Mouse (Mus musculus) midbrain, embryonic 12.5 days (tissue): Measurements from ENCODE around the gene Vmn1r119. TPM values are rescaled to one million over a fixed set of nuclear protein-coding genes. Genes with fewer than 3 reads are reported as not detected.
"Not testable (repeated sequence)": the region's sequence is repeated elsewhere in the genome, so short reads cannot be mapped to it uniquely, and the experiment has no call there.

ENCODE experiments used
- ATAC-seq: fragments of 200-750 bp; cut with Nextera tagmentation; 2 replicates; pipeline ENCODE4 v1.8.0; 2017; ENCODE audit warnings: low read depth, moderate TSS enrichment, moderate library complexity; ENCODE audit not compliant: low FRiP score
- H3K27ac ChIP-seq: fragments of 300-500 bp; sonication (generic); replicated peaks from 2 replicates; pipeline ENCODE4 v1.5.1; 2016; ENCODE audit warnings: mild to moderate bottlenecking
- H3K27me3 ChIP-seq: fragments of 300-500 bp; sonication (generic); 2 replicates; pipeline ENCODE4 v1.6.1; 2016; ENCODE audit warnings: mild to moderate bottlenecking
- H3K36me3 ChIP-seq: fragments of 300-500 bp; sonication (generic); 2 replicates; pipeline ENCODE4 v1.6.1; 2016
- H3K4me1 ChIP-seq: fragments of 300-500 bp; sonication (generic); 2 replicates; pipeline ENCODE4 v1.6.1; 2016
- H3K4me2 ChIP-seq: fragments of 300-500 bp; sonication (generic); replicated peaks from 2 replicates; pipeline ENCODE4 v1.6.1; 2016; ENCODE audit warnings: mild to moderate bottlenecking, moderate library complexity
- H3K4me3 ChIP-seq: fragments of 300-500 bp; sonication (generic); 2 replicates; pipeline ENCODE4 v1.5.1; 2016; ENCODE audit warnings: mild to moderate bottlenecking
- H3K9ac ChIP-seq: fragments of 300-500 bp; sonication (generic); replicated peaks from 2 replicates; pipeline ENCODE4 v1.6.1; 2016; ENCODE audit warnings: mild to moderate bottlenecking, moderate library complexity
- H3K9me3 ChIP-seq: fragments of 300-500 bp; sonication (generic); 2 replicates; pipeline ENCODE4 v1.6.1; 2016; ENCODE audit warnings: mild to moderate bottlenecking
- WGBS: fragments of 180-500 bp; shearing (Covaris S2); methylation state at CpG from one replicate; pipeline ENCODE4 v1.1.7; 2016; 5-methylcytosine and 5-hydroxymethylcytosine counted together
- polyA plus RNA-seq: library from polyadenylated mRNA; unstranded; fragments of >200 nt; fragmentation: Nextera tagmentation; extraction: Ambion mirVana; gene quantifications from 2 replicates; pipeline ENCODE4 v1.2.1, GENCODE M21; 2016

Gene Vmn1r119
- polyA plus RNA-seq: not detected in 2 replicates

- not testable (repeated sequence) for H3K27ac ChIP-seq, H3K36me3 ChIP-seq, H3K4me3 ChIP-seq, H3K9ac ChIP-seq, H3K9me3 ChIP-seq, H3K27me3 ChIP-seq, H3K4me2 ChIP-seq, H3K4me1 ChIP-seq, ATAC-seq
- no CpG with 5 or more reads among the region's 2 CpGs for WGBS
These were observed at the start of gene Vmn1r119 for GRCm38 (mm10) chr7:21012355-21012754. TSS of gene Vmn1r119 (minus strand) at chr7:21012455.

GRCm38 (mm10) chr7:21053684-21054083 lies 41.4 kb upstream of the Vmn1r119 start, which contains the start of gene Vmn1r120:
TSS of gene Vmn1r120 (minus strand) at chr7:21053784.
- H3K36me3 ChIP-seq, H3K9me3 ChIP-seq, H3K4me1 ChIP-seq, H3K4me3 ChIP-seq, ATAC-seq, H3K27me3 ChIP-seq, H3K27ac ChIP-seq, H3K9ac ChIP-seq, H3K4me2 ChIP-seq: not testable (repeated sequence)
- 93% methylated on average over 1 of the region's 1 CpGs for WGBS

Other genes starting within 250 kb of the Vmn1r119 start
- gene Vmn1r112, start 241.3 kb downstream of the Vmn1r119 start, polyA plus RNA-seq: not detected in 2 replicates
- not detected in 2 replicates for gene Vmn1r113, start 225.2 kb downstream of the Vmn1r119 start, polyA plus RNA-seq
- gene Vmn1r114, start 200.3 kb downstream of the Vmn1r119 start, polyA plus RNA-seq: not detected in 2 replicates
- not detected in 2 replicates for gene Vmn1r115, start 167.5 kb downstream of the Vmn1r119 start, polyA plus RNA-seq
- not detected in 2 replicates for gene Vmn1r116, start 140.2 kb downstream of the Vmn1r119 start, polyA plus RNA-seq
- not detected in 2 replicates for gene Vmn1r117, start 128.3 kb downstream of the Vmn1r119 start, polyA plus RNA-seq
- gene Vmn1r118, start 100.1 kb downstream of the Vmn1r119 start, polyA plus RNA-seq: not detected in 2 replicates
- gene Vmn1r120, start 41.3 kb upstream of the Vmn1r119 start, polyA plus RNA-seq: not detected in 2 replicates
- gene Vmn1r121, start 86.1 kb upstream of the Vmn1r119 start, polyA plus RNA-seq: not detected in 2 replicates
- not detected in 2 replicates for gene Vmn1r122, start 121.7 kb upstream of the Vmn1r119 start, polyA plus RNA-seq
- gene Vmn1r123, start 149.7 kb upstream of the Vmn1r119 start, polyA plus RNA-seq: not detected in 2 replicates
- not detected in 2 replicates for gene Gm5157, start 178.0 kb upstream of the Vmn1r119 start, polyA plus RNA-seq
- not detected in 2 replicates for gene Vmn1r124, start 248.2 kb upstream of the Vmn1r119 start, polyA plus RNA-seq